Mouse (Mus musculus) intestine, postnatal 0 days (tissue): ENCODE measurements around the gene Ccdc122. TPM values are rescaled to one million over a fixed set of nuclear protein-coding genes. Genes with fewer than 3 reads are reported as not detected.

Experiments
- ATAC-seq: fragments of 200-750 bp; cut with Nextera tagmentation; 2 replicates; pipeline ENCODE4 v1.8.0; 2017; ENCODE audit warnings: mild to moderate bottlenecking, moderate TSS enrichment, moderate library complexity
- H3K27ac ChIP-seq: fragments of 300-500 bp; sonication (generic); 2 replicates; pipeline ENCODE4 v1.5.1; 2014; ENCODE audit warnings: mild to moderate bottlenecking, low read depth, low read length, moderate library complexity
- H3K27me3 ChIP-seq: fragments of 300-500 bp; sonication (generic); replicated peaks from 2 replicates; pipeline ENCODE4 v1.6.1; 2014; ENCODE audit warnings: low read length, mixed read lengths; ENCODE audit not compliant: control insufficient read depth, insufficient read depth
- H3K36me3 ChIP-seq: fragments of 300-500 bp; sonication (generic); 2 replicates; pipeline ENCODE4 v1.6.1; 2014; ENCODE audit warnings: mild to moderate bottlenecking, moderate library complexity; ENCODE audit not compliant: control insufficient read depth, insufficient read depth
- H3K4me1 ChIP-seq: fragments of 300-500 bp; sonication (generic); replicated peaks from 2 replicates; pipeline ENCODE4 v1.6.1; 2014; ENCODE audit warnings: antibody characterized with exemption, low read length, mixed read lengths; ENCODE audit not compliant: control insufficient read depth, insufficient read depth
- H3K4me2 ChIP-seq: fragments of 300-500 bp; sonication (generic); replicated peaks from 2 replicates; pipeline ENCODE4 v1.6.1; 2014; ENCODE audit warnings: low read depth, mild to moderate bottlenecking, moderate library complexity
- H3K4me3 ChIP-seq: fragments of 300-500 bp; sonication (generic); 2 replicates; pipeline ENCODE4 v1.5.1; 2014; ENCODE audit warnings: low read depth, low read length
- H3K9ac ChIP-seq: fragments of 300-500 bp; sonication (generic); 2 replicates; pipeline ENCODE4 v1.6.1; 2014; ENCODE audit warnings: mild to moderate bottlenecking, low read depth, low read length
- H3K9me3 ChIP-seq: fragments of 300-500 bp; sonication (generic); 2 replicates; pipeline ENCODE4 v1.6.1; 2016; ENCODE audit warnings: mixed run types; ENCODE audit not compliant: control insufficient read depth
- CTCF ChIP-seq: sonication (generic); IDR thresholded peaks from 2 replicates; pipeline ENCODE4 v1.5.1; 2016; ENCODE audit warnings: low read depth, mild to moderate bottlenecking, control low read depth, antibody characterized with exemption, moderate library complexity
- WGBS: fragments of 180-500 bp; shearing (Covaris S2); extraction: QIAGEN DNeasy Blood & Tissue Kit; methylation state at CpG from one replicate; pipeline ENCODE4 v1.1.7; 2014; 5-methylcytosine and 5-hydroxymethylcytosine counted together
- polyA plus RNA-seq: library from polyadenylated mRNA; unstranded; fragments of >200 nt; fragmentation: Nextera tagmentation; extraction: Ambion mirVana; gene quantifications from 2 replicates; pipeline ENCODE4 v1.2.1, GENCODE M21; 2015

Gene Ccdc122
- polyA plus RNA-seq, 1 experiment from 2014 or later: 15.0 TPM

DNA sequence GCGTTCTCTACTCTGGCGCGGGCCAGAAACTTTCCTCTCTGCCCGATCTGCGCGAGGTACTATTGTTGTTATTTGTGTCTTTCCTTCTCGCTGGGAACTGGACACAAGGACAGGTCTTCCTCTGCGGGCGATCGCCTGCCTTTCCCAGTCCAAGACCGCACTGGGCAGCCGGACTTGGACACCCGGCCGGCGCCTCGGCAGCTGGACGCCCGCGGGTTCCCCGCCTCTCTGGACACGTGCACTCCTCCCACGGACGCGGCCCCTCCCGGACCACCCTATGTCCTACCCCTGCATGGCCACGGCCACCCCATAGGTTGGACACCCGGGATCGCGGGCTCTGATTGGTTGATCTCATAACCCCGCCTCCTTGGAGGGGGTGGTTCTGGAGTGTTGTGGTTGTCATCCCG lies 120.9 kb downstream of the Ccdc122 start:
- Histone ChIP-seq H3K27me3 (peaks cover 38% of the 10 kb centered on the region), H3K4me1 (no peaks in the 10 kb centered on the region; the same call in 1 of the 2 replicates), H3K27ac (no peak overlapping the region), H3K9me3 (no peaks in the 10 kb centered on the region), H3K9ac (no peak overlapping the region), H3K36me3 (no peaks in the 10 kb centered on the region), H3K4me3 (peak overlapping the region; percentile 61), H3K4me2 (peak overlapping the region; percentile 87)
- ATAC-seq: peak; percentile 56
- TF ChIP-seq CTCF: no peak
- 1% methylated on average over 31 of the region's 31 CpGs for WGBS

DNA sequence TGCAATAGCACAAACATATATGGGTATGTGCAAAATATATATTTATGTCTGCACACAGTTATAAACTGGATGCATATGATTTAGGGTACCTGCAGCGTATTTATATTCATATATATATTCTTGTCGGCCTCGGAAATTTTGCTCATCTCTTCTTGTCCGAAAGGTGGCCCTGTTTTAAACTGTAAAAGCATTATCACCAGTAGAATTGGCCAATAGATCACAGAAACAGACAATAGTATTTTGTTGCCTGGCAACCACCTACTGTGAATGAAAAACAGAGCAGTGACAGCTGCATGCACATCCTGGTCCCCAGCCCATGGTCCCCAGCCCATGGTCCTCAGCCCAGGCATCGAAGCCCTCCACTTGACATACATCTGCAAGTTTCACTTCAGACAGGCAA lies 122.8 kb downstream of the Ccdc122 start:
- Histone ChIP-seq H3K9ac (no peak overlapping the region), H3K36me3 (no peaks in the 10 kb centered on the region), H3K4me3 (no peak overlapping the region), H3K27ac (no peak overlapping the region), H3K27me3 (peaks cover 38% of the 10 kb centered on the region), H3K9me3 (no peaks in the 10 kb centered on the region), H3K4me2 (no peak overlapping the region), H3K4me1 (no peaks in the 10 kb centered on the region; the same call in 1 of the 2 replicates)
- TF ChIP-seq CTCF: no peak
- no peak for ATAC-seq
- WGBS: 78% methylated on average over 5 of the region's 5 CpGs

Other genes starting within 250 kb of the Ccdc122 start
- gene Lacc1, start 132 bp downstream of the Ccdc122 start, polyA plus RNA-seq: 8.1 and 10.3 TPM in 2 replicates
- gene Enox1, start 120.0 kb downstream of the Ccdc122 start, polyA plus RNA-seq: 1.7 and 1.9 TPM in 2 replicates